Mouse (Mus musculus) MEL (cell line): ENCODE data around the gene Gm10160. TPM values are rescaled to one million over a fixed set of nuclear protein-coding genes. Genes with fewer than 3 reads are reported as not detected.

ENCODE experiments used
- DNase-seq: peaks from one replicate; pipeline ENCODE4 v3.0.0; 2011; ENCODE audit warnings: low read depth, low spot score
- H3K27ac ChIP-seq: 2 replicates; pipeline ENCODE4 v1.5.1; 2012; ENCODE audit warnings: low read depth, mild to moderate bottlenecking, control low read depth, low read length, moderate library complexity; ENCODE audit not compliant: control insufficient read depth
- H3K27me3 ChIP-seq, 2 experiments: fragments of 150-350 bp in 1 of 2; sonication (generic) in 1 of 2; 2 replicates each; pipeline ENCODE4 v1.6.1; 2012; ENCODE audit warnings: low read length in 2 of 2, mild to moderate bottlenecking in 2 of 2, improper control_type of control experiment in 1 of 2, moderate library complexity in 1 of 2; ENCODE audit not compliant: insufficient read depth in 2 of 2, control insufficient read depth in 1 of 2
- H3K36me3 ChIP-seq, 2 experiments: 2 replicates each; pipeline ENCODE4 v1.6.1; 2012 to 2014; ENCODE audit warnings: low read length in 2 of 2, improper control_type of control experiment in 1 of 2, inconsistent platforms in 1 of 2, mild to moderate bottlenecking in 1 of 2; ENCODE audit not compliant: insufficient read depth in 2 of 2, control insufficient read depth in 1 of 2
- H3K4me1 ChIP-seq, 2 experiments: fragments of 150-350 bp in 1 of 2; sonication (generic) in 1 of 2; 2 replicates each; pipeline ENCODE4 v1.6.1; 2012; ENCODE audit warnings: low read length in 2 of 2, improper control_type of control experiment in 1 of 2, mild to moderate bottlenecking in 1 of 2; ENCODE audit not compliant: insufficient read depth in 2 of 2, control insufficient read depth in 1 of 2
- H3K4me3 ChIP-seq, 2 experiments: fragments of 150-350 bp in 1 of 2; sonication (generic) in 1 of 2; 2 replicates each; pipeline ENCODE4 v1.5.1; 2012; ENCODE audit warnings: low read depth in 2 of 2, low read length in 2 of 2, mild to moderate bottlenecking in 2 of 2, moderate library complexity in 2 of 2, control low read depth in 1 of 2, improper control_type of control experiment in 1 of 2; ENCODE audit not compliant: control insufficient read depth in 1 of 2, insufficient read depth in 1 of 2
- H3K79me2 ChIP-seq: 2 replicates; pipeline ENCODE4 v1.6.1; 2012; ENCODE audit warnings: mild to moderate bottlenecking, low read length, moderate library complexity; ENCODE audit not compliant: control insufficient read depth, poor library complexity, insufficient read depth
- H3K9ac ChIP-seq: 2 replicates; pipeline ENCODE4 v1.6.1; 2012; ENCODE audit warnings: low read depth, mild to moderate bottlenecking, control low read depth, low read length, moderate library complexity; ENCODE audit not compliant: control insufficient read depth, poor library complexity, severe bottlenecking
- H3K9me3 ChIP-seq: fragments of 150-350 bp; sonication (generic); replicated peaks from 2 replicates; pipeline ENCODE4 v1.6.1; 2012; ENCODE audit warnings: mild to moderate bottlenecking, low read length, improper control_type of control experiment, moderate library complexity; ENCODE audit not compliant: insufficient read depth
- BHLHE40 ChIP-seq: IDR thresholded peaks from 2 replicates; pipeline ENCODE4 v1.6.1; 2012; ENCODE audit warnings: low read depth, mild to moderate bottlenecking, inconsistent platforms, low read length, improper control_type of control experiment, borderline replicate concordance
- CHD2 ChIP-seq: IDR thresholded peaks from 2 replicates; pipeline ENCODE4 v1.6.1; 2011; ENCODE audit warnings: low read length, improper control_type of control experiment
- CTCF ChIP-seq, 3 experiments: IDR thresholded peaks in 2 of 3; conservative IDR thresholded peaks in 1 of 3; 2 replicates each; pipeline ENCODE4 v1.5.1; 2011 to 2012; ENCODE audit warnings: low read length in 3 of 3, low read depth in 2 of 3, mild to moderate bottlenecking in 2 of 3, improper control_type of control experiment in 1 of 3, inconsistent platforms in 1 of 3, mixed read lengths in 1 of 3, moderate library complexity in 1 of 3; ENCODE audit not compliant: control insufficient read depth in 1 of 3, insufficient read depth in 1 of 3, poor library complexity in 1 of 3, severe bottlenecking in 1 of 3
- E2F4 ChIP-seq: IDR thresholded peaks from 2 replicates; pipeline ENCODE4 v1.6.1; 2011; ENCODE audit warnings: low read depth, low read length, improper control_type of control experiment, borderline replicate concordance
- ELF1 ChIP-seq: IDR thresholded peaks from 2 replicates; pipeline ENCODE4 v1.6.1; 2014; ENCODE audit warnings: low read depth, mild to moderate bottlenecking, inconsistent platforms, low read length, improper control_type of control experiment, moderate library complexity
- EP300 ChIP-seq, 2 experiments: IDR thresholded peaks; 2 replicates each; pipeline ENCODE4 v1.6.1; 2011; ENCODE audit warnings: improper control_type of control experiment in 2 of 2, low read length in 2 of 2, low read depth in 1 of 2, mild to moderate bottlenecking in 1 of 2
- ETS1 ChIP-seq: IDR thresholded peaks from 2 replicates; pipeline ENCODE4 v1.6.1; 2012; ENCODE audit warnings: low read depth, mild to moderate bottlenecking, inconsistent platforms, low read length, improper control_type of control experiment, moderate library complexity
- GATA1 ChIP-seq: IDR thresholded peaks from 2 replicates; pipeline ENCODE4 v1.6.1; 2011; ENCODE audit warnings: low read depth, low read length, improper control_type of control experiment
- HCFC1 ChIP-seq: IDR thresholded peaks from 2 replicates; pipeline ENCODE4 v1.6.1; 2012; ENCODE audit warnings: low read depth, mild to moderate bottlenecking, inconsistent platforms, low read length, improper control_type of control experiment, moderate library complexity
- JUND ChIP-seq: IDR thresholded peaks from 2 replicates; pipeline ENCODE4 v1.6.1; 2011; ENCODE audit warnings: low read depth, mild to moderate bottlenecking, improper control_type of control experiment, low read length
- MAFK ChIP-seq: IDR thresholded peaks from 2 replicates; pipeline ENCODE4 v1.6.1; 2011; ENCODE audit warnings: low read depth, mild to moderate bottlenecking, low read length, improper control_type of control experiment, borderline replicate concordance
- MAZ ChIP-seq: IDR thresholded peaks from 2 replicates; pipeline ENCODE4 v1.6.1; 2012; ENCODE audit warnings: low read depth, mild to moderate bottlenecking, inconsistent platforms, low read length, improper control_type of control experiment
- MYB ChIP-seq: IDR thresholded peaks from 2 replicates; pipeline ENCODE4 v1.6.1; 2011; ENCODE audit warnings: mild to moderate bottlenecking, low read depth, low read length, improper control_type of control experiment
- MYC ChIP-seq: IDR thresholded peaks from 2 replicates; pipeline ENCODE4 v1.6.1; 2011; ENCODE audit warnings: low read depth, mild to moderate bottlenecking, low read length, improper control_type of control experiment, moderate library complexity
- NRF1 ChIP-seq: IDR thresholded peaks from 2 replicates; pipeline ENCODE4 v1.6.1; 2014; ENCODE audit warnings: low read depth, mild to moderate bottlenecking, inconsistent platforms, low read length, improper control_type of control experiment, moderate library complexity; ENCODE audit not compliant: poor library complexity, insufficient read depth, severe bottlenecking
- RAD21 ChIP-seq: IDR thresholded peaks from 2 replicates; pipeline ENCODE4 v1.6.1; 2011; ENCODE audit warnings: mild to moderate bottlenecking, low read depth, low read length, improper control_type of control experiment
- TAL1 ChIP-seq: IDR thresholded peaks from 2 replicates; pipeline ENCODE4 v1.6.1; 2012; ENCODE audit warnings: mild to moderate bottlenecking, inconsistent platforms, low read length, moderate library complexity, mixed read lengths
- TBP ChIP-seq: IDR thresholded peaks from 2 replicates; pipeline ENCODE4 v1.8.0; 2011; ENCODE audit warnings: low read depth, low read length, improper control_type of control experiment
- UBTF ChIP-seq: IDR thresholded peaks from 2 replicates; pipeline ENCODE4 v1.6.1; 2012; ENCODE audit warnings: low read depth, mild to moderate bottlenecking, inconsistent platforms, low read length, improper control_type of control experiment, moderate library complexity, borderline replicate concordance; ENCODE audit not compliant: insufficient read depth
- ZC3H11A ChIP-seq: IDR thresholded peaks from 2 replicates; pipeline ENCODE4 v1.6.1; 2012; ENCODE audit warnings: low read depth, mild to moderate bottlenecking, inconsistent platforms, low read length, improper control_type of control experiment
- polyA plus RNA-seq, 2 experiments: library from polyadenylated mRNA; stranded (reverse) in 1 of 2; unstranded in 1 of 2; fragments of >175 nt in 1 of 2; fragments of >200 nt in 1 of 2; gene quantifications; 2 replicates each; pipeline versions ENCODE4 v1.2.1 to v1.2.4; 2012; ENCODE audit warnings: low replicate concordance in 2 of 2, low read depth in 1 of 2; ENCODE audit not compliant: insufficient read length in 2 of 2, insufficient read depth in 1 of 2, missing spikeins in 1 of 2
- total RNA-seq: library from RNA; depleted of rRNA; stranded (reverse); fragments of 300-350 nt; gene quantifications from 2 replicates; pipeline ENCODE4 v1.2.3, GENCODE M21; 2012

The Gm10160 gene
- total and polyA plus RNA-seq, 3 experiments = not detected

- Histone ChIP-seq H3K27me3 (no peaks in the 10 kb centered on the region), H3K27ac (peak overlapping the region; percentile 36), H3K9ac (peak overlapping the region; percentile 51), H3K9me3 (no peaks in the 10 kb centered on the region), H3K36me3 (no peaks in the 10 kb centered on the region), H3K4me3 (peak overlapping the region; percentile 24 to 37; a peak in 2 of 4 replicates), H3K79me2 (no peaks in the 10 kb centered on the region), H3K4me1 (peaks cover 0 to 17% of the 10 kb centered on the region in 2 experiments; a peak in 3 of 4 replicates)
- DNase-seq = peak; percentile 67
- no peak for TF ChIP-seq ETS1
- TF ChIP-seq ELF1 = peak; percentile 55
- no peak for TF ChIP-seq TAL1
- TF ChIP-seq ZC3H11A = no peak
Measured at GRCm38 (mm10) chr7:81862587-81863583, 7.3 kb upstream of the Gm10160 start.

- H3K9ac ChIP-seq = no peak overlapping the region
- H3K79me2 ChIP-seq = no peaks in the 10 kb centered on the region
- peaks cover 0 to 17% of the 10 kb centered on the region in 2 experiments; a peak in 3 of 4 replicates for H3K4me1 ChIP-seq
- no peaks in the 10 kb centered on the region for H3K27me3 ChIP-seq
- H3K4me3 ChIP-seq = no peak overlapping the region
- H3K36me3 ChIP-seq = no peaks in the 10 kb centered on the region
- H3K9me3 ChIP-seq = no peaks in the 10 kb centered on the region
- no peak for DNase-seq
- H3K27ac ChIP-seq = no peak overlapping the region
- no peak for TF ChIP-seq RAD21
- TF ChIP-seq TBP = no peak
- no peak for TF ChIP-seq BHLHE40
- TF ChIP-seq HCFC1 = no peak
- TF ChIP-seq ETS1 = no peak
- no peak for TF ChIP-seq MYC
- no peak for TF ChIP-seq GATA1
- TF ChIP-seq CHD2 = no peak
- TF ChIP-seq NRF1 = no peak
- no peak for TF ChIP-seq UBTF
- TF ChIP-seq MAZ = no peak
- TF ChIP-seq MYB = no peak
- TF ChIP-seq JUND = no peak
- TF ChIP-seq MAFK = no peak
- no peak for TF ChIP-seq EP300 (IDR thresholded peaks at IDR 0.05; ENCODE audit: low read depth in 1 of 2, low read length in 2 of 2)
- no peak for TF ChIP-seq CTCF (IDR thresholded peaks at IDR 0.05 in 2 of 3, conservative IDR thresholded peaks at IDR 0.05 in 1 of 3; ENCODE audit: control insufficient read depth in 1 of 3, insufficient read depth in 1 of 3, low read depth in 2 of 3, low read length in 3 of 3, poor library complexity in 1 of 3, severe bottlenecking in 1 of 3)
- no peak for TF ChIP-seq E2F4
Measured at GRCm38 (mm10) chr7:81861921-81862320, 6.3 kb upstream of the Gm10160 start.
